Mouse (Mus musculus) forebrain, embryonic 16.5 days (tissue): Measurements from ENCODE around the gene 1700030J22Rik. TPM values are rescaled to one million over a fixed set of nuclear protein-coding genes. Genes with fewer than 3 reads are reported as not detected.

ENCODE experiments used
- ATAC-seq: fragments of 200-750 bp; cut with Nextera tagmentation; 2 replicates; pipeline ENCODE4 v1.8.0; 2017; ENCODE audit warnings: mild to moderate bottlenecking, moderate library complexity
- H3K27ac ChIP-seq: fragments of 300-500 bp; sonication (generic); 2 replicates; pipeline ENCODE4 v1.5.1; 2014; ENCODE audit warnings: low read length, control low read depth
- H3K27me3 ChIP-seq: fragments of 300-500 bp; sonication (generic); replicated peaks from 2 replicates; pipeline ENCODE4 v1.6.1; 2014; ENCODE audit warnings: low read length; ENCODE audit not compliant: control insufficient read depth, insufficient read depth
- H3K36me3 ChIP-seq: fragments of 300-500 bp; sonication (generic); 2 replicates; pipeline ENCODE4 v1.6.1; 2014; ENCODE audit not compliant: control insufficient read depth, insufficient read depth
- H3K4me1 ChIP-seq: fragments of 300-500 bp; sonication (generic); replicated peaks from 2 replicates; pipeline ENCODE4 v1.6.1; 2014; ENCODE audit warnings: low read length; ENCODE audit not compliant: control insufficient read depth, insufficient read depth
- H3K4me2 ChIP-seq: fragments of 300-500 bp; sonication (generic); 2 replicates; pipeline ENCODE4 v1.6.1; 2014; ENCODE audit warnings: mild to moderate bottlenecking, low read length, control low read depth
- H3K4me3 ChIP-seq: fragments of 300-500 bp; sonication (generic); replicated peaks from 2 replicates; pipeline ENCODE4 v1.5.1; 2014; ENCODE audit warnings: mild to moderate bottlenecking, low read length, control low read depth
- H3K9ac ChIP-seq: fragments of 300-500 bp; sonication (generic); replicated peaks from 2 replicates; pipeline ENCODE4 v1.6.1; 2014; ENCODE audit warnings: low read depth, low read length, control low read depth
- H3K9me3 ChIP-seq: fragments of 300-500 bp; sonication (generic); 2 replicates; pipeline ENCODE4 v1.6.1; 2016; ENCODE audit warnings: low read length; ENCODE audit not compliant: control insufficient read depth
- WGBS: fragments of 180-500 bp; shearing (Covaris S2); extraction: QIAGEN DNeasy Blood & Tissue Kit; methylation state at CpG from one replicate; pipeline ENCODE4 v1.1.7; 2014; 5-methylcytosine and 5-hydroxymethylcytosine counted together
- polyA plus RNA-seq: library from polyadenylated mRNA; unstranded; fragments of >200 nt; fragmentation: Nextera tagmentation; extraction: Ambion mirVana; gene quantifications from 2 replicates; pipeline ENCODE4 v1.2.1, GENCODE M21; 2015

Gene 1700030J22Rik
- polyA plus RNA-seq, result 6.1 and 6.8 TPM in 2 replicates

- peak within 1 kb of the TSS; percentile 82 for H3K4me2 ChIP-seq
- H3K27ac ChIP-seq, result peak within 1 kb of the TSS; percentile 34; the same call in 1 of the 2 replicates
- H3K9me3 ChIP-seq, result no peaks in the 10 kb centered on the region
- under 1% methylated on average over 46 of the region's 46 CpGs for WGBS
- H3K4me1 ChIP-seq, result peaks cover 6% of the 10 kb centered on the region
- no peaks in the 10 kb centered on the region for H3K27me3 ChIP-seq
- H3K4me3 ChIP-seq, result peak within 1 kb of the TSS; percentile 81
- no peaks in the 10 kb centered on the region for H3K36me3 ChIP-seq
- peak; percentile 99 for ATAC-seq
- peak within 1 kb of the TSS; percentile 57 for H3K9ac ChIP-seq
Observed at GRCm38 (mm10) chr8:116978631-116979256, at the start of gene 1700030J22Rik. Gene 1700030J22Rik, minus strand, starts transcription at chr8:116978959.

GRCm38 (mm10) chr8:117027601-117028000, 48.8 kb upstream of the 1700030J22Rik start:
- Histone ChIP-seq H3K4me1 (no peaks in the 10 kb centered on the region), H3K36me3 (no peaks in the 10 kb centered on the region), H3K27ac (no peak overlapping the region), H3K9me3 (no peaks in the 10 kb centered on the region), H3K27me3 (no peaks in the 10 kb centered on the region), H3K4me2 (no peak overlapping the region), H3K9ac (no peak overlapping the region), H3K4me3 (no peak overlapping the region)
- WGBS, result 96% methylated on average over 5 of the region's 5 CpGs
- ATAC-seq, result no peak

- Histone ChIP-seq H3K4me3 (no peak overlapping the region), H3K27ac (no peak overlapping the region), H3K9me3 (no peaks in the 10 kb centered on the region), H3K4me1 (0 out of 2 replicates have a peak, but pooled peaks cover 2% of the 10 kb centered on the region), H3K36me3 (no peaks in the 10 kb centered on the region), H3K4me2 (no peak overlapping the region), H3K9ac (no peak overlapping the region), H3K27me3 (no peaks in the 10 kb centered on the region)
- WGBS, result 74% methylated on average over 1 of the region's 1 CpGs
- ATAC-seq, result no peak
Observed at GRCm38 (mm10) chr8:117022297-117022993, 43.7 kb upstream of the 1700030J22Rik start.

GRCm38 (mm10) chr8:117019323-117020275, 40.8 kb upstream of the 1700030J22Rik start:
- Histone ChIP-seq H3K4me3 (no peak overlapping the region), H3K4me2 (no peak overlapping the region), H3K4me1 (0 out of 2 replicates have a peak, but pooled peaks cover 2% of the 10 kb centered on the region), H3K9me3 (no peaks in the 10 kb centered on the region), H3K27me3 (no peaks in the 10 kb centered on the region), H3K9ac (no peak overlapping the region), H3K27ac (peak overlapping the region; percentile 29), H3K36me3 (no peaks in the 10 kb centered on the region)
- 78% methylated on average over 18 of the region's 18 CpGs for WGBS
- ATAC-seq, result no peak

GRCm38 (mm10) chr8:117017896-117018295, 39.1 kb upstream of the 1700030J22Rik start:
- 93% methylated on average over 4 of the region's 4 CpGs for WGBS

GRCm38 (mm10) chr8:117017006-117017405, 38.2 kb upstream of the 1700030J22Rik start:
- Histone ChIP-seq H3K4me1 (0 out of 2 replicates have a peak, but pooled peaks cover 2% of the 10 kb centered on the region), H3K4me3 (no peak overlapping the region), H3K27ac (no peak overlapping the region), H3K9ac (no peak overlapping the region), H3K27me3 (no peaks in the 10 kb centered on the region), H3K36me3 (no peaks in the 10 kb centered on the region), H3K9me3 (no peaks in the 10 kb centered on the region), H3K4me2 (no peak overlapping the region)
- 34% methylated on average over 8 of the region's 8 CpGs for WGBS
- no peak for ATAC-seq

More at GRCm38 (mm10) chr8:117017896-117018295, 39.1 kb upstream of the 1700030J22Rik start:
- no peak for ATAC-seq
- H3K36me3 ChIP-seq, result no peaks in the 10 kb centered on the region
- H3K4me2 ChIP-seq, result no peak overlapping the region
- no peak overlapping the region for H3K27ac ChIP-seq
- H3K4me3 ChIP-seq, result no peak overlapping the region
- H3K4me1 ChIP-seq, result 0 out of 2 replicates have a peak, but pooled peaks cover 2% of the 10 kb centered on the region
- H3K9me3 ChIP-seq, result no peaks in the 10 kb centered on the region
- no peak overlapping the region for H3K9ac ChIP-seq
- no peaks in the 10 kb centered on the region for H3K27me3 ChIP-seq

GRCm38 (mm10) chr8:117015670-117016069, 36.9 kb upstream of the 1700030J22Rik start:
- H3K4me1 ChIP-seq, result 0 out of 2 replicates have a peak, but pooled peaks cover 2% of the 10 kb centered on the region
- no peak overlapping the region for H3K9ac ChIP-seq
- no peaks in the 10 kb centered on the region for H3K9me3 ChIP-seq
- WGBS, result 60% methylated on average over 4 of the region's 4 CpGs
- no peak overlapping the region for H3K4me2 ChIP-seq
- no peak overlapping the region for H3K4me3 ChIP-seq
- no peak for ATAC-seq
- H3K27ac ChIP-seq, result no peak overlapping the region
- no peaks in the 10 kb centered on the region for H3K36me3 ChIP-seq
- H3K27me3 ChIP-seq, result no peaks in the 10 kb centered on the region

- H3K9ac ChIP-seq, result no peak overlapping the region
- no peak overlapping the region for H3K4me3 ChIP-seq
Observed at GRCm38 (mm10) chr8:117011366-117011765, 32.6 kb upstream of the 1700030J22Rik start.

More at GRCm38 (mm10) chr8:117011366-117011765, 32.6 kb upstream of the 1700030J22Rik start:
- no peak overlapping the region for H3K4me2 ChIP-seq
- H3K4me1 ChIP-seq, result no peaks in the 10 kb centered on the region
- no peak overlapping the region for H3K27ac ChIP-seq
- ATAC-seq, result no peak
- 90% methylated on average over 9 of the region's 9 CpGs for WGBS
- no peaks in the 10 kb centered on the region for H3K27me3 ChIP-seq
- H3K9me3 ChIP-seq, result no peaks in the 10 kb centered on the region
- H3K36me3 ChIP-seq, result no peaks in the 10 kb centered on the region
